Mouse (Mus musculus): ENCODE measurements around the gene Ywhag. TPM values are rescaled to one million over a fixed set of nuclear protein-coding genes. Genes with fewer than 3 reads are reported as not detected.
A peak's percentile ranks its signal among the peaks of the same experiment; 100 is the strongest.

The Ywhag gene
- polyA plus RNA-seq (2011; ENCODE audit: insufficient read depth, insufficient read length, low replicate concordance, missing spikeins), result 26.9 and 58.1 TPM in 2 replicates

GRCm38 (mm10) chr5:135934481-135935175 is at the start of gene Ywhag:
Gene Ywhag, minus strand, starts transcription at chr5:135934616.
- peak within 1 kb of the TSS; percentile 95 for H3K27ac ChIP-seq (ENCODE audit: control insufficient read depth, insufficient read depth, low read depth, low read length, poor library complexity)
- TF ChIP-seq POLR2A (IDR thresholded peaks at IDR 0.05; ENCODE audit: borderline replicate concordance, control insufficient read depth, low read depth, low read length) (peak; percentile 97), CTCF (IDR thresholded peaks at IDR 0.05; ENCODE audit: control insufficient read depth, insufficient read depth, low read length) (peak; percentile 53)
- WGBS, result 0% methylated on average over 48 of the region's 48 CpGs
- peaks cover 5% of the 10 kb centered on the region; the same call in 1 of the 2 replicates for H3K4me1 ChIP-seq (ENCODE audit: control insufficient read depth, insufficient read depth, low read length)
- H3K4me3 ChIP-seq (replicated peaks; ENCODE audit: control insufficient read depth, low read depth, low read length), result peak within 1 kb of the TSS; percentile 100

- TF ChIP-seq POLR2A (IDR thresholded peaks at IDR 0.05; ENCODE audit: borderline replicate concordance, control insufficient read depth, low read depth, low read length) (no peak), CTCF (IDR thresholded peaks at IDR 0.05; ENCODE audit: control insufficient read depth, insufficient read depth, low read length) (peak; percentile 95)
- Histone ChIP-seq H3K27ac (ENCODE audit: control insufficient read depth, insufficient read depth, low read depth, low read length, poor library complexity) (no peak overlapping the region), H3K4me3 (replicated peaks; ENCODE audit: control insufficient read depth, low read depth, low read length) (no peak overlapping the region)
These were observed 48.0 kb upstream of the Ywhag start for GRCm38 (mm10) chr5:135982398-135982797.

GRCm38 (mm10) chr5:135979904-135980303 is 45.5 kb upstream of the Ywhag start, which contains the start of gene Zp3:
Gene Zp3, plus strand, starts transcription at chr5:135980099.
- no peak for TF ChIP-seq CTCF (IDR thresholded peaks at IDR 0.05; ENCODE audit: control insufficient read depth, insufficient read depth, low read length)
- no peak for TF ChIP-seq POLR2A (IDR thresholded peaks at IDR 0.05; ENCODE audit: borderline replicate concordance, control insufficient read depth, low read depth, low read length)
- WGBS, result 59% methylated on average over 8 of the region's 8 CpGs
- Histone ChIP-seq H3K27ac (ENCODE audit: control insufficient read depth, insufficient read depth, low read depth, low read length, poor library complexity) (no peak within 1 kb of the TSS; the same call in 1 of the 2 replicates), H3K4me1 (ENCODE audit: control insufficient read depth, insufficient read depth, low read length) (no peaks in the 10 kb centered on the region), H3K4me3 (replicated peaks; ENCODE audit: control insufficient read depth, low read depth, low read length) (no peak within 1 kb of the TSS)

More at GRCm38 (mm10) chr5:135982398-135982797, 48.0 kb upstream of the Ywhag start:
- WGBS, result 63% methylated on average over 6 of the region's 6 CpGs
- no peaks in the 10 kb centered on the region for H3K4me1 ChIP-seq (ENCODE audit: control insufficient read depth, insufficient read depth, low read length)

- no peak overlapping the region for H3K4me3 ChIP-seq (replicated peaks; ENCODE audit: control insufficient read depth, low read depth, low read length)
- 80% methylated on average over 5 of the region's 5 CpGs for WGBS
- H3K4me1 ChIP-seq (ENCODE audit: control insufficient read depth, insufficient read depth, low read length), result no peaks in the 10 kb centered on the region
- no peak overlapping the region for H3K27ac ChIP-seq (ENCODE audit: control insufficient read depth, insufficient read depth, low read depth, low read length, poor library complexity)
- no peak for TF ChIP-seq CTCF (IDR thresholded peaks at IDR 0.05; ENCODE audit: control insufficient read depth, insufficient read depth, low read length)
- no peak for TF ChIP-seq POLR2A (IDR thresholded peaks at IDR 0.05; ENCODE audit: borderline replicate concordance, control insufficient read depth, low read depth, low read length)
These were observed 45.0 kb upstream of the Ywhag start for GRCm38 (mm10) chr5:135979381-135979780.

GRCm38 (mm10) chr5:135975893-135976668 is 41.7 kb upstream of the Ywhag start:
- Histone ChIP-seq H3K4me3 (replicated peaks; ENCODE audit: control insufficient read depth, low read depth, low read length) (no peak overlapping the region), H3K4me1 (ENCODE audit: control insufficient read depth, insufficient read depth, low read length) (no peaks in the 10 kb centered on the region), H3K27ac (ENCODE audit: control insufficient read depth, insufficient read depth, low read depth, low read length, poor library complexity) (no peak overlapping the region; the same call in 1 of the 2 replicates)
- WGBS, result 86% methylated on average over 8 of the region's 8 CpGs
- TF ChIP-seq CTCF (IDR thresholded peaks at IDR 0.05; ENCODE audit: control insufficient read depth, insufficient read depth, low read length) (no peak), POLR2A (IDR thresholded peaks at IDR 0.05; ENCODE audit: borderline replicate concordance, control insufficient read depth, low read depth, low read length) (no peak)

- TF ChIP-seq CTCF (IDR thresholded peaks at IDR 0.05; ENCODE audit: control insufficient read depth, insufficient read depth, low read length) (no peak), POLR2A (IDR thresholded peaks at IDR 0.05; ENCODE audit: borderline replicate concordance, control insufficient read depth, low read depth, low read length) (no peak)
- Histone ChIP-seq H3K27ac (ENCODE audit: control insufficient read depth, insufficient read depth, low read depth, low read length, poor library complexity) (no peak within 1 kb of the TSS), H3K4me3 (replicated peaks; ENCODE audit: control insufficient read depth, low read depth, low read length) (no peak within 1 kb of the TSS), H3K4me1 (ENCODE audit: control insufficient read depth, insufficient read depth, low read length) (no peaks in the 10 kb centered on the region)
- WGBS, result 24% methylated on average over 9 of the region's 9 CpGs
These were observed 39.9 kb upstream of the Ywhag start, which contains the start of gene Ssc4d for GRCm38 (mm10) chr5:135974365-135974764. Gene Ssc4d, minus strand, starts transcription at chr5:135974531.

GRCm38 (mm10) chr5:135971876-135972275 is 37.5 kb upstream of the Ywhag start:
- 75% methylated on average over 7 of the region's 7 CpGs for WGBS
- no peak for TF ChIP-seq CTCF (IDR thresholded peaks at IDR 0.05; ENCODE audit: control insufficient read depth, insufficient read depth, low read length)
- no peak for TF ChIP-seq POLR2A (IDR thresholded peaks at IDR 0.05; ENCODE audit: borderline replicate concordance, control insufficient read depth, low read depth, low read length)
- H3K4me1 ChIP-seq (ENCODE audit: control insufficient read depth, insufficient read depth, low read length), result no peaks in the 10 kb centered on the region
- no peak overlapping the region for H3K4me3 ChIP-seq (replicated peaks; ENCODE audit: control insufficient read depth, low read depth, low read length)
- H3K27ac ChIP-seq (ENCODE audit: control insufficient read depth, insufficient read depth, low read depth, low read length, poor library complexity), result no peak overlapping the region

GRCm38 (mm10) chr5:135970247-135970646 is 35.8 kb upstream of the Ywhag start:
- Histone ChIP-seq H3K4me1 (ENCODE audit: control insufficient read depth, insufficient read depth, low read length) (no peaks in the 10 kb centered on the region), H3K27ac (ENCODE audit: control insufficient read depth, insufficient read depth, low read depth, low read length, poor library complexity) (no peak overlapping the region), H3K4me3 (replicated peaks; ENCODE audit: control insufficient read depth, low read depth, low read length) (no peak overlapping the region)
- WGBS, result 86% methylated on average over 6 of the region's 6 CpGs
- TF ChIP-seq POLR2A (IDR thresholded peaks at IDR 0.05; ENCODE audit: borderline replicate concordance, control insufficient read depth, low read depth, low read length) (no peak), CTCF (IDR thresholded peaks at IDR 0.05; ENCODE audit: control insufficient read depth, insufficient read depth, low read length) (no peak)
